Mouse (Mus musculus): Measurements from ENCODE around the gene Ranbp9. TPM values are rescaled to one million over a fixed set of nuclear protein-coding genes. Genes with fewer than 3 reads are reported as not detected.

Gene Ranbp9
- polyA plus RNA-seq, 1 experiment from 2014 or later, result 15.4 TPM

DNA sequence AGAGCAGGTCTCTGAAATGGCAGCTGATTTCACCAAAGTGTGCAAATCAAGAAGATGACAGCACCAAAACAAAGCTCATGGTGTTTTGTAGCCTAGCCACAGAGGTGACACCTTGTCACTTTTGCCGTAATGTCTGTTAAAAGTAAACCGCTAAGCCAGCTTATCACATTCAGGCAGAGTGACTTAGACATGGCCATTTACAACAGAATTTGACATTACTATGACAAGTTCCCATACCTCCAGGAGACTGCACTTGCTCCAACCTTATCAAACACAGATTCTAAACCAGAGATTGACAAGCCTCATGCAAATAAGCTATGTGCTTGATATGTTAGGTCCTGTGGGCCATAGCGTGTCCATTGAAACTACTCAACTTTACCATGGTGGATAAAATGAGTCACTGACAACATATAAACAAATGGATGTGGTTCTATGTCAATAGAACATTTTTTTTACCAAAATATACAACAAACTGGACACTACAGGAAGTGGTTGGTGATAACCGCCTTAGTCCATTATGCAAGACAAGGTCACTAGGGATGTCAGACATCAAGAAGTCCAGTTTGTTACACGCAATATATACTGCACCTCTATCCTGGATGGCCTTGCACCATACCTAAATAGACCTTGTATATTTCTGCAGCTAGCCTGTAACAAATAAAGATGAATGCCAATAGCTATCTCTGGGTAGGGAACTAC lies 4.3 kb upstream of the Ranbp9 start:
- H3K4me2 ChIP-seq (ENCODE audit: low read length), result no peak overlapping the region
- 95% methylated on average over 5 of the region's 5 CpGs for WGBS
- H3K27me3 ChIP-seq (replicated peaks; ENCODE audit: control insufficient read depth, insufficient read depth, low read length), result no peaks in the 10 kb centered on the region
- peaks cover 5% of the 10 kb centered on the region; the same call in 1 of the 2 replicates for H3K4me1 ChIP-seq (ENCODE audit: control insufficient read depth, insufficient read depth, low read length)
- no peaks in the 10 kb centered on the region for H3K9me3 ChIP-seq (replicated peaks; ENCODE audit: control insufficient read depth, low read length)
- no peak for DNase-seq (ENCODE audit: low spot score)
- H3K4me3 ChIP-seq (ENCODE audit: low read depth, low read length), result no peak overlapping the region
- no peak for ATAC-seq
- H3K9ac ChIP-seq (ENCODE audit: low read length), result no peak overlapping the region
- H3K27ac ChIP-seq (ENCODE audit: low read depth, low read length), result no peak overlapping the region
- no peaks in the 10 kb centered on the region for H3K36me3 ChIP-seq (ENCODE audit: control insufficient read depth, insufficient read depth, low read length)

DNA sequence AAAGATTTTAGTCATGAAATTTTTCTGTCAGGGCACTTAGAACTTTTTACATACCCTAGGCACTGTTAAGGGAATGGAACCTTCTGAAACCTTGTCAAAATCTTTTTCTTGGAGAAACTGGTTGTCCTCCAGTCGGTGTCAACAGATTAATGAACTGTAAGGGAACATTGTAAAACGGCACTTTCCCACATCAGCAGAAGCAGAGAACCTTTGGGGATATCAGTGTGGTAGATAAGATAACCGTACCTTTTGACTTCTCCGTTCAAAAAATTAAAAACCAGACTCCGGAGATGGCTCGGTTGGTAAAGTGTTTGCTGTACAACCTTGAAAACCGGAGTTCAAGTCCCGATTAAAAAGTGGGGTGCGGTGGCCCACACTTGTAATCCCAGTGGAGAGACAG lies 1.7 kb upstream of the Ranbp9 start:
- WGBS, result 95% methylated on average over 9 of the region's 9 CpGs
- H3K4me2 ChIP-seq (ENCODE audit: low read length), result no peak overlapping the region
- ATAC-seq (no peak), DNase-seq (ENCODE audit: low spot score) (no peak)
- no peaks in the 10 kb centered on the region for H3K36me3 ChIP-seq (ENCODE audit: control insufficient read depth, insufficient read depth, low read length)
- H3K27ac ChIP-seq (ENCODE audit: low read depth, low read length), result no peak overlapping the region
- peaks cover 12% of the 10 kb centered on the region for H3K4me1 ChIP-seq (ENCODE audit: control insufficient read depth, insufficient read depth, low read length)
- no peaks in the 10 kb centered on the region for H3K27me3 ChIP-seq (replicated peaks; ENCODE audit: control insufficient read depth, insufficient read depth, low read length)
- H3K9ac ChIP-seq (ENCODE audit: low read length), result no peak overlapping the region
- no peaks in the 10 kb centered on the region for H3K9me3 ChIP-seq (replicated peaks; ENCODE audit: control insufficient read depth, low read length)
- no peak overlapping the region for H3K4me3 ChIP-seq (ENCODE audit: low read depth, low read length)

DNA sequence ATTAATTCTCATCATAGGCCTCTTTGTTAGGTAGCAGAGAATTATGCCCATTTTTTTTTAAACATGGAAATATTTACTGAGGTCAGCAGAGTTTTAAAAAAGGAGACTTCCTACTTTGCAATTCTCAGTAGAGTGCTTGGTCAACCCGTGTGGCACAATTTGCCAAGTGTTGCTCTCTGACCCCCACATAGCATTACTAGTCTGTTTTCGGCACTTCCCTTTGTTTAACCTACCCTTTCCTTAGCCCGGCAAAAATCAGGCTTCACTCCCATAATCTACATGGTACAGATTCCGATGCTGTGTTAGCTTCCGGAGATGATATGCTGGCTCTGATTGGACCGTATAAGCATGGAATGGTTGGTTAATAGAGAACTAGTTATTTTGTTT lies 770 bp upstream of the Ranbp9 start:
- 40% methylated on average over 6 of the region's 6 CpGs for WGBS
- ATAC-seq, result peak; percentile 8

DNA sequence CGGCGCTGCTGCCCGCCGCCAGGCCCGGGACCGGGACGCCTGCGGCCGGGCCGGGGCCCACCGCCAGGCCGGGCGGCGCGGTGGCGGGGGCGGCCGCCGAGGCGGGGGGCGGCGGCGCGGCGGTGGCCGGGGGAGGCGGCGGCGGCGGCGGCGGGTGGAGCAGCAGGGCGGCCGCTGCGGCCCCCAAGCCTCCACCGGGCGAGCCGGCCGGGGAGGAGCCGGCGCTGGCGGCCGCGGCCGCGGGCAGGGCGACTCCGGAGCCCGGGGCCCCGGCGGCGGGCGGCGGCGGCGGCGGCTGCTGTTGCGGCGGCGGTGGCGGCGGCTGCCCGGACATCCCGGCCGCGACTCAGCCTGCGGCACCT lies 506 bp downstream of the Ranbp9 start:
- DNase-seq (ENCODE audit: low spot score) (no peak), ATAC-seq (no peak)
- Histone ChIP-seq H3K36me3 (ENCODE audit: control insufficient read depth, insufficient read depth, low read length) (no peaks in the 10 kb centered on the region), H3K27ac (ENCODE audit: low read depth, low read length) (peak overlapping the region; percentile 99), H3K4me2 (ENCODE audit: low read length) (peak overlapping the region; percentile 64), H3K9me3 (replicated peaks; ENCODE audit: control insufficient read depth, low read length) (no peaks in the 10 kb centered on the region), H3K4me1 (ENCODE audit: control insufficient read depth, insufficient read depth, low read length) (peaks cover 12% of the 10 kb centered on the region), H3K27me3 (replicated peaks; ENCODE audit: control insufficient read depth, insufficient read depth, low read length) (no peaks in the 10 kb centered on the region), H3K4me3 (ENCODE audit: low read depth, low read length) (peak overlapping the region; percentile 94), H3K9ac (ENCODE audit: low read length) (peak overlapping the region; percentile 99)
- WGBS, result 0% methylated on average over 24 of the region's 67 CpGs

More for the DNA sequence above, 770 bp upstream of the Ranbp9 start:
- Histone ChIP-seq H3K4me2 (ENCODE audit: low read length) (peak overlapping the region; percentile 64), H3K27me3 (replicated peaks; ENCODE audit: control insufficient read depth, insufficient read depth, low read length) (no peaks in the 10 kb centered on the region), H3K9ac (ENCODE audit: low read length) (peak overlapping the region; percentile 99), H3K9me3 (replicated peaks; ENCODE audit: control insufficient read depth, low read length) (no peaks in the 10 kb centered on the region), H3K4me3 (ENCODE audit: low read depth, low read length) (peak overlapping the region; percentile 92), H3K4me1 (ENCODE audit: control insufficient read depth, insufficient read depth, low read length) (peaks cover 12% of the 10 kb centered on the region), H3K36me3 (ENCODE audit: control insufficient read depth, insufficient read depth, low read length) (no peaks in the 10 kb centered on the region), H3K27ac (ENCODE audit: low read depth, low read length) (peak overlapping the region; percentile 99)
- no peak for DNase-seq (ENCODE audit: low spot score)

DNA sequence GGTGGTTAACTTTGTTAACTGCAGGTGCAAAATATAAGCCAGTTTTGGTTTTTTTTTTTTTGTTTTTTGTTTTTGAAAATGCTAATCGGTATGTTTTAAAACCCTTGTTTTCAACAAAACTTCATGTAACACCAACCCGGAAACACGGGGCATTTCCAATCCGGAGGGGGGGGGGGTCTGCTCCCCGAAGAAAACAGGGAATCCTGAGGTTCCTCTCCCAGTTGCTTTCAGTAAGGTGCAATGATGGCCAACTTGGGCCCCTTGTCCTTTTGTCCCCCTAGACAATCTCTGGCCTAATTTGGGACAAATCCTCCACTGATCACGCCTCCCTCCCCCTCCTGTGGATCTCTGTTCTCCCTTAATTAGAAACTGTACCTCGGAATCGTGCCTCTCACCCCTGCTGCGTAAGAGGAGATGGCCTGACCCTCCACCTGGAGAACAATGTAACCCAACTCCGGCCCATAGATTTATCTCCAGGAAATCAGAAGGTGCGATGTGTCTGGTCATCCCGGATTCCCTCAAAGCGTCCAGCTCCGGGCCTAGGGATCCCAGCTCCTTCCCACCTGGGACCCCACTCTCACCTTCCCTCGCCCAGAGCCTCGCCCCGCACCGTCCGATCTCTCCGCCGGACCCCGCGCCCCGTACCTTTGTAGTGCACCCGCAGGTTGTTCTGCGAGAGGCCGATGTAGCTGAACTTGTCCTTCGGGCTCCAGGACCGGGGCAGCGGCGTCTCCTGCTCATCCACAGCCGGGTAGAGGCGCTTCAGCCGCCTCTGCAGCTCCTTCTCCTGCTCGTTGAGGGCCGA lies 1.1 kb downstream of the Ranbp9 start:
- ATAC-seq, result no peak

DNA sequence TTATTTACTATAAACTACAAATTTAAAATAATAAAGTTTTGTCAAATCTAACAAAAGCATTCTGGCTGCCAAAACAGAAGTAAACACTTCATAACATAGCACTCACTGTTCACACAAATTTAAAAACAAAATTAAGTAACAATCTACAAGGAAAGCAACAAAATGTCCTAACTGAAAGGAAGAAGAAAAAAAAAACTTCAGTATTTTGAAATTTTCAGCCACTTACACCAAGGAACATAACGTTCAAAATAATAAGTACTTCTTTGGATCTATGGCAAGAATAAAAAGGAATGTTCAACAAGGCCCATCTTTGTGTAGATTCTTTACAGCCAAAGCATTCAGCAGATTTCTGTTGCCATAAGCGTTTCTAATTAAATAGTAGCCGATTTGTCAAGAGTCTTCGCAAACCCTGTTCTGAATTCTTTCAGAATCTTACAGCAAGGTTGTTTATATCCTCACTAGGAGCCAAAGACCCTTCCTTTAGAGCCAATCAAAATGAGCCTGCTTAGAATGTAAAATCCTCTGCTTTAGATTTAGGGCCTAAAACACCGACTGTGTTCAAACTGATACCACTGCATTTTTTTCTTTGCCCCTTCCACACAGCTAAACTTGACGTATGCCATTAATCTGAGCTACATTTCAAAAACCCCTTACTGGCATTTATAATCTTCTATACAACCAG lies 1.9 kb downstream of the Ranbp9 start:
- Histone ChIP-seq H3K27ac (ENCODE audit: low read depth, low read length) (0 out of 2 replicates have a peak overlapping the region, but pooled peaks have one; percentile 4), H3K36me3 (ENCODE audit: control insufficient read depth, insufficient read depth, low read length) (no peaks in the 10 kb centered on the region), H3K4me2 (ENCODE audit: low read length) (peak overlapping the region; percentile 64), H3K4me1 (ENCODE audit: control insufficient read depth, insufficient read depth, low read length) (peaks cover 12% of the 10 kb centered on the region), H3K9ac (ENCODE audit: low read length) (peak overlapping the region; percentile 99), H3K4me3 (ENCODE audit: low read depth, low read length) (peak overlapping the region; percentile 94), H3K27me3 (replicated peaks; ENCODE audit: control insufficient read depth, insufficient read depth, low read length) (no peaks in the 10 kb centered on the region), H3K9me3 (replicated peaks; ENCODE audit: control insufficient read depth, low read length) (no peaks in the 10 kb centered on the region)
- ATAC-seq (no peak), DNase-seq (ENCODE audit: low spot score) (peak; percentile 52)
- 5% methylated on average over 6 of the region's 6 CpGs for WGBS

More for the DNA sequence above, 1.1 kb downstream of the Ranbp9 start:
- H3K9me3 ChIP-seq (replicated peaks; ENCODE audit: control insufficient read depth, low read length), result no peaks in the 10 kb centered on the region
- WGBS, result under 1% methylated on average over 35 of the region's 36 CpGs
- peak overlapping the region; percentile 64 for H3K4me2 ChIP-seq (ENCODE audit: low read length)
- peak; percentile 43 for DNase-seq (ENCODE audit: low spot score)
- peaks cover 12% of the 10 kb centered on the region for H3K4me1 ChIP-seq (ENCODE audit: control insufficient read depth, insufficient read depth, low read length)
- peak overlapping the region; percentile 99 for H3K9ac ChIP-seq (ENCODE audit: low read length)
- no peaks in the 10 kb centered on the region for H3K36me3 ChIP-seq (ENCODE audit: control insufficient read depth, insufficient read depth, low read length)
- no peaks in the 10 kb centered on the region for H3K27me3 ChIP-seq (replicated peaks; ENCODE audit: control insufficient read depth, insufficient read depth, low read length)
- H3K4me3 ChIP-seq (ENCODE audit: low read depth, low read length), result peak overlapping the region; percentile 94
- H3K27ac ChIP-seq (ENCODE audit: low read depth, low read length), result peak overlapping the region; percentile 99

DNA sequence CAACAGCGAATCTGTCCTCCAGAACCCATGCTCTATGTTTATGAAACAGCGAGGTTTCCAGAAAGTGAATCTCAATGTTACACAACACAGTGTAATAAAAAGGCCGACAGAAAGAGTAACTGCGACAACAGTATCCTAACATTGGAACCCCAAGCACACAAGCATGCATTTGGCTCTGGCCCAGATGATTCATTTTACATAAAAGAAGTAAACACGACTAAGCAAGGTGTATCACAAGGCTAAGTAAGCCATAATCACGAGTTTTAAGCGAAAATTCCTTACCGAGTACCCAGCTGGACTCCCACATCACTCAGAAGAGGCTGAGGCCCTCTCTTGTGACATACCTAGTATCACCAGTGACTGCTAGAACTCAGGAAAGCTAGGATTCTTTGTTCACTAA lies 2.5 kb downstream of the Ranbp9 start:
- peak overlapping the region; percentile 61 for H3K9ac ChIP-seq (ENCODE audit: low read length)
- H3K4me1 ChIP-seq (ENCODE audit: control insufficient read depth, insufficient read depth, low read length), result peaks cover 12% of the 10 kb centered on the region
- H3K27me3 ChIP-seq (replicated peaks; ENCODE audit: control insufficient read depth, insufficient read depth, low read length), result no peaks in the 10 kb centered on the region
- ATAC-seq (no peak), DNase-seq (ENCODE audit: low spot score) (peak; percentile 38)
- no peak overlapping the region; the same call in 1 of the 2 replicates for H3K27ac ChIP-seq (ENCODE audit: low read depth, low read length)
- 19% methylated on average over 8 of the region's 8 CpGs for WGBS
- peak overlapping the region; percentile 64 for H3K4me2 ChIP-seq (ENCODE audit: low read length)
- no peaks in the 10 kb centered on the region for H3K9me3 ChIP-seq (replicated peaks; ENCODE audit: control insufficient read depth, low read length)
- no peaks in the 10 kb centered on the region for H3K36me3 ChIP-seq (ENCODE audit: control insufficient read depth, insufficient read depth, low read length)
- peak overlapping the region; percentile 94 for H3K4me3 ChIP-seq (ENCODE audit: low read depth, low read length)

DNA sequence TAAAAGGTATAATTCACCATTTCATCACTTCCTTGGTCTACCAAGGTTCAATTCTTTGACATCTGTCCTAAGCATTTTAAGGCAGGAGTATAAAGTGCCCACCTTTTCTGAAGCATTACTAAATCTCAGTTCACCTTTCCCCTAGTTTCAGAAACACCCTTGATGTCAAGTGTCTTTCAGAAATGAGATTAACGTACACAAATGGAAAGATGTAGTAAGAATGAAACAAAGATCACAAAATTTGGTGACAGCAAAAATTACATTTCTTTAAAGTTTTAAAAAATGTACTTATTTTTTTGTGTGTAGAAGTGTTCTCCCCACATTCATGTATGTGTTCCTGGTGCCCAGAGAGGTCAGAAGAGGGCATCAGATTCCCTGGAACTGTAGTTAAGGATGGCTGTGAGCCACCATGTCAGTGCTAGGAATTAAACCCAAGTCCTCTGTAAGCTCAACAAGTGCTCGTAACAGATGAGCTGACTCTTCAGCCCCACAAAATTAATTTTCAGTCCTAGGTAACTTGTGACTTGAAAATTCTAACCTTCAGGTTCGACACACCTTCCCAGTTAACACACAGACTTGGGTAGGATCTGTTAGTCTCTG lies 3.9 kb downstream of the Ranbp9 start:
- DNase-seq (ENCODE audit: low spot score), result no peak
- no peaks in the 10 kb centered on the region for H3K36me3 ChIP-seq (ENCODE audit: control insufficient read depth, insufficient read depth, low read length)
- H3K4me2 ChIP-seq (ENCODE audit: low read length), result no peak overlapping the region
- H3K9me3 ChIP-seq (replicated peaks; ENCODE audit: control insufficient read depth, low read length), result no peaks in the 10 kb centered on the region
- H3K27ac ChIP-seq (ENCODE audit: low read depth, low read length), result no peak overlapping the region
- H3K4me3 ChIP-seq (ENCODE audit: low read depth, low read length), result no peak overlapping the region
- peaks cover 12% of the 10 kb centered on the region for H3K4me1 ChIP-seq (ENCODE audit: control insufficient read depth, insufficient read depth, low read length)
- WGBS, result 92% methylated on average over 3 of the region's 3 CpGs
- H3K9ac ChIP-seq (ENCODE audit: low read length), result no peak overlapping the region
- no peaks in the 10 kb centered on the region for H3K27me3 ChIP-seq (replicated peaks; ENCODE audit: control insufficient read depth, insufficient read depth, low read length)
- no peak for ATAC-seq

Measured in forebrain, embryonic 14.5 days (tissue).